Mouse (Mus musculus): ENCODE results near the gene Spata31d1b. TPM values are rescaled to one million over a fixed set of nuclear protein-coding genes. Genes with fewer than 3 reads are reported as not detected.

Spata31d1b gene
- total RNA-seq (2023; ENCODE audit: inconsistent age) = not detected in 4 replicates

GRCm38 (mm10) chr13:59711984-59712383 is at the start of gene Spata31d1b:
TSS of gene Spata31d1b (plus strand) at chr13:59712284.

GRCm38 (mm10) chr13:59675151-59676011 is 36.7 kb upstream of the Spata31d1b start, which contains the start of gene Golm1:
TSS of gene Golm1 (minus strand) at chr13:59675811.

DNA sequence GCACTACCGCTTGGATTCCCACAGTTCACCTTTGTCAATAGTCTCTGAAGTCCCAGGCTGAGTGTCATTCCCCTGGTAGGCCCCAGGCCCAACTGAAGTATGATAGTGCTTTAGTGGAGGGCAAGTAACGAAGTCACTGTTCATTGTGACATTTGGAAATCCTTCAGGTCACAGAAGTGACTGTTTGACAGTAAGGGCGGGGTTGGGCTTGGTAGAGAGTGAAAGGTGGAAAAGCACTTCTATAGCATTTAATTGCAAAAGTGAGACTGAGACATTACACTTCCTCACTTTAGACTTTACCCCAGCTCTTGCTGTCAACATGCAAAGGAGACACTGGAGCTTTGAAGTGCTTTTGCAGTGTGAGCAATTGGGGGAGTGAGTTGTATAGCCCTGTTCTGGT is 18.1 kb upstream of the Spata31d1b start, which contains the start of gene 4921517D22Rik:
4921517D22Rik (minus strand) TSS at position 101 of the 400 bp plus-strand sequence.

DNA sequence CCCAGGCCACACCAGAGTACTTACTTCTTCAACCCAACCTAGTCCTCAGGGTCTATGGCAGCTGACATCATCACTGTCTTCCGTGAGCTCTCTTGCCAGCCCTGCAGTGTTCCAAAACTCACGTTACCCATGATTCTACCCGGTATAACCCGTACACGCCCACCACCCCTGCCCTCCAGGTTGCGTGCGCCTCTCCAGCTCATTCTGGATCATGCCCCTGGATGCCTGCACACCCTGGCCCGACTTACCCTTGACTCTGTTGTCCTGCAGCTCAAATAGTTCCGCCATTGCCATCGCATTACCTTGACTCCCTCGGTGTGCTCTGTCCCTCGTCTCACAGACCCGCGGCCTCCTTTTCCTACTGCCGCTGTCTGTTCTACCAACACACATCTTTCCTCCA is 1.9 kb upstream of the Spata31d1b start, which contains the start of gene Spata31d1a:
Spata31d1a (minus strand) TSS at position 101 of the 400 bp plus-strand sequence.

DNA sequence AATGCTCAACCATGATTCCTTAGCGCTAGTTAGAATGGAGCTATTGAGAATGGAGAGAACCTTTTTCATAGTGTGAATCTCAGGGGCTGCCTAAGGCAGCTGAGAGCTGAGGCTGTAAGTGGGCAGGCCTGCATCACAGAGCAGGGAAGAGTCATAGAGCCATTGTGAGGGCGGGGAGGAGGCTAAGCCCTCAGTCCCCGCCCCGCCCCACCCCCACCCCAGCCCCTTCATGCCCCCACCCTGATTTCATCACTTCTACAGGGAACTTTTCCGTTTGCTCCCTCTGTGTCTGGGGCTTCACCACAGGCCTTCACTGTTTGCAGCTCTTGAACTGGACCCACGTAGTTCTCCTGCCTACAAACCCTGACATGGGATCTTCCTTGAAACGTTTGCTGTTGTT is 19.6 kb downstream of the Spata31d1b start, which contains the start of gene Spata31d1d:
Spata31d1d (minus strand) TSS at position 101 of the 400 bp plus-strand sequence.

GRCm38 (mm10) chr13:59746711-59747110 is 34.6 kb downstream of the Spata31d1b start, which contains the start of gene 1700014D04Rik:
TSS of gene 1700014D04Rik (minus strand) at chr13:59746752.

Other genes with a start within 250 kb of the Spata31d1b start
- 50.1 to 58.1 TPM (median 52.2 TPM) in 4 replicates for gene Agtpbp1, start 127.1 kb upstream of the Spata31d1b start, total RNA-seq (2023; ENCODE audit: inconsistent age)
- 64.0 to 86.5 TPM (median 78.1 TPM) in 4 replicates for gene Naa35, start 127.0 kb upstream of the Spata31d1b start, total RNA-seq (2023; ENCODE audit: inconsistent age)
- 23.7 to 26.3 TPM (median 25.1 TPM) in 4 replicates for gene Golm1, start 36.5 kb upstream of the Spata31d1b start, total RNA-seq (2023; ENCODE audit: inconsistent age)
- gene 4921517D22Rik, start 18.2 kb upstream of the Spata31d1b start, total RNA-seq (2023; ENCODE audit: inconsistent age) = not detected in 4 replicates
- gene Spata31d1a, start 2.0 kb upstream of the Spata31d1b start, total RNA-seq (2023; ENCODE audit: inconsistent age) = not detected in 4 replicates
- gene Spata31d1d, start 19.5 kb downstream of the Spata31d1b start, total RNA-seq (2023; ENCODE audit: inconsistent age) = not detected in 4 replicates
- gene 1700014D04Rik, start 34.5 kb downstream of the Spata31d1b start, total RNA-seq (2023; ENCODE audit: inconsistent age) = 0.70 TPM in 1 of 4 replicates, not detected in the others
- 86.8 to 92.3 TPM (median 91.0 TPM) in 4 replicates for gene Isca1, start 57.5 kb downstream of the Spata31d1b start, total RNA-seq (2023; ENCODE audit: inconsistent age)
- not detected in 4 replicates for gene Gm49354, start 70.0 kb downstream of the Spata31d1b start, total RNA-seq (2023; ENCODE audit: inconsistent age)
- 234 to 279 TPM (median 245 TPM) in 4 replicates for gene Tut7, start 110.9 kb downstream of the Spata31d1b start, total RNA-seq (2023; ENCODE audit: inconsistent age)